Mouse (Mus musculus) MEL (cell line): ENCODE measurements around the gene Arid1b.

ENCODE experiments used
- CTCF ChIP-seq, 3 experiments: IDR thresholded peaks in 2 of 3; conservative IDR thresholded peaks in 1 of 3; 2 replicates each; pipeline ENCODE4 v1.5.1; 2011 to 2012; ENCODE audit warnings: low read length in 3 of 3, low read depth in 2 of 3, mild to moderate bottlenecking in 2 of 3, improper control_type of control experiment in 1 of 3, inconsistent platforms in 1 of 3, mixed read lengths in 1 of 3, moderate library complexity in 1 of 3; ENCODE audit not compliant: control insufficient read depth in 1 of 3, insufficient read depth in 1 of 3, poor library complexity in 1 of 3, severe bottlenecking in 1 of 3
- EP300 ChIP-seq, 2 experiments: IDR thresholded peaks; 2 replicates each; pipeline ENCODE4 v1.6.1; 2011; ENCODE audit warnings: improper control_type of control experiment in 2 of 2, low read length in 2 of 2, low read depth in 1 of 2, mild to moderate bottlenecking in 1 of 2
- JUND ChIP-seq: IDR thresholded peaks from 2 replicates; pipeline ENCODE4 v1.6.1; 2011; ENCODE audit warnings: low read depth, mild to moderate bottlenecking, improper control_type of control experiment, low read length
- MAFK ChIP-seq: IDR thresholded peaks from 2 replicates; pipeline ENCODE4 v1.6.1; 2011; ENCODE audit warnings: low read depth, mild to moderate bottlenecking, low read length, improper control_type of control experiment, borderline replicate concordance
- MEF2A ChIP-seq: IDR thresholded peaks from 2 replicates; pipeline ENCODE4 v1.6.1; 2014; ENCODE audit warnings: low read depth, mild to moderate bottlenecking, inconsistent platforms, low read length, improper control_type of control experiment; ENCODE audit not compliant: poor library complexity, insufficient replicate concordance, severe bottlenecking; ENCODE audit errors: extremely low read depth
- MYB ChIP-seq: IDR thresholded peaks from 2 replicates; pipeline ENCODE4 v1.6.1; 2011; ENCODE audit warnings: mild to moderate bottlenecking, low read depth, low read length, improper control_type of control experiment
- NELFE ChIP-seq: IDR thresholded peaks from 2 replicates; pipeline ENCODE4 v1.6.1; 2011; ENCODE audit warnings: low read depth, low read length, improper control_type of control experiment
- POLR2A ChIP-seq, 2 experiments: IDR thresholded peaks; 2 replicates each; pipeline ENCODE4 v1.6.1; 2011 to 2012; ENCODE audit warnings: low read length in 2 of 2, mild to moderate bottlenecking in 2 of 2, control low read depth in 1 of 2, improper control_type of control experiment in 1 of 2, low read depth in 1 of 2, moderate library complexity in 1 of 2; ENCODE audit not compliant: control insufficient read depth in 1 of 2, insufficient read depth in 1 of 2, poor library complexity in 1 of 2
- POLR2AphosphoS2 ChIP-seq: IDR thresholded peaks from 2 replicates; pipeline ENCODE4 v1.6.1; 2011; ENCODE audit warnings: low read length, improper control_type of control experiment
- SIN3A ChIP-seq: IDR thresholded peaks from 2 replicates; pipeline ENCODE4 v1.6.1; 2012; ENCODE audit warnings: low read length, improper control_type of control experiment, inconsistent platforms
- TCF12 ChIP-seq: IDR thresholded peaks from 2 replicates; pipeline ENCODE4 v1.6.1; 2014; ENCODE audit warnings: low read depth, mild to moderate bottlenecking, inconsistent platforms, low read length, improper control_type of control experiment, moderate library complexity
- ZKSCAN1 ChIP-seq: IDR thresholded peaks from 2 replicates; pipeline ENCODE4 v1.6.1; 2012; ENCODE audit warnings: low read depth, mild to moderate bottlenecking, inconsistent platforms, low read length, improper control_type of control experiment, moderate library complexity

DNA sequence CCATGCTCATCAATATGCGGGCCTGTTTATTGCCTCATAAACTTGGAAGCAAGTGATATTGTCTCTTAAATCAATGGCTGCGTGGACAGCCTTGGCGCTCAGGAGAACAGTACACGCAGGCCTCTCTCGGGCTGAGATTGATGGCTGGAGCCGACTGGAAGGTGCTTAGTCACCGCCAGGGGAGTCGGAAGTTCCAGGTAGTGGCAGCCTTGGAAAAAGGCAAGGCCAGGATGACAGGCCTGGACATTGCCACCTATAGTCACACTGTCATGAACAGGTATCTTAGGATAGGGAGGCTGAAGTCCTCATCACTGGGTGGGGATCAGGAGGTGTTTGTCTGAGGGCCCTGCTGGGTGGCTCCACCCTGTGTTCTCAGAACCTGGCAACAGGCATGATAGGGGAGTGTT is 371.9 kb downstream of the Arid1b start:
- TF ChIP-seq CTCF (IDR thresholded peaks at IDR 0.05 in 2 of 3, conservative IDR thresholded peaks at IDR 0.05 in 1 of 3; ENCODE audit: control insufficient read depth in 1 of 3, insufficient read depth in 1 of 3, low read depth in 2 of 3, low read length in 3 of 3, poor library complexity in 1 of 3, severe bottlenecking in 1 of 3) (no peak), JUND (no peak), NELFE (no peak), MEF2A (no peak), POLR2A (IDR thresholded peaks at IDR 0.05; ENCODE audit: control insufficient read depth in 1 of 2, insufficient read depth in 1 of 2, low read depth in 1 of 2, low read length in 2 of 2, poor library complexity in 1 of 2) (no peak), MYB (no peak), MAFK (no peak), EP300 (IDR thresholded peaks at IDR 0.05; ENCODE audit: low read depth in 1 of 2, low read length in 2 of 2) (no peak), POLR2AphosphoS2 (no peak), SIN3A (no peak), TCF12 (no peak), ZKSCAN1 (no peak)
